Mouse (Mus musculus): ENCODE measurements around the gene Mrps24.

Gene Mrps24

DNA sequence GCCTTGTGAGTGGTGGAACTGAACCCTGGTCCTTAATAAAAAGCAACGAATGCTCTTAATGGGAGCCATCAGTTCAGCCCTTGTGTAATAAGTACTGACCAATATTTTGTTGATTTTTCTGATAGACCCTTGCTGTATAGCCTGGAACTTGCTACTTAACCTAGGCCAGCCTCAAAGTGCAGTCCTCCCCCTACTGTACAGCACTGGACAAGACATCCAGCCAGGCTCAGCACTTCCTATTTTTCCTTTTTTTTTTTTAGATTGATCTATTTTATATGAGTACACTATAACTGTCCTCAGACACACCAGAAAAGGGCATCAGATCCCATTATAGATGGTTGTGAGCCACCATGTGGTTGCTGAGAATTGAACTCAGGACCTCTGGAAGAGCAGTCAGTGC lies 12.1 kb downstream of the Mrps24 start:
- DNase-seq = no peak

DNA sequence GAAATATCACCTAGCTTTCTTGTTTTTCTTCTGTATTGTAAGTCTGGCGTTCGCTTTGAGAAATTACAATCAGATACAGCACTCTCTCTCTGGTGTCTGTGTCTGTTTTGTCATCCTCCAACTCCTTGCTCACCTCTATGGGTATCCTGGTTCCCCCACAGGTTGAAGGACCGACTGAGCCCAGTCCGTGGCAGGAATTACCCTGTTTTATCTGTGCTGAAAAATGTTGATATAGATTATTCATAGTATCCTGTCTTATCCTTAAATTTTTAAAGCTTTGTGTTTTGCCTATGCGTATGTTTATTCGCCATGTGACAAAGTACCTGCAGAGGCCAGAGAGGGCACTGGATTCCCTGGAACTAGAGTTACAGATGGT lies 12.5 kb downstream of the Mrps24 start:
- no peak for DNase-seq

DNA sequence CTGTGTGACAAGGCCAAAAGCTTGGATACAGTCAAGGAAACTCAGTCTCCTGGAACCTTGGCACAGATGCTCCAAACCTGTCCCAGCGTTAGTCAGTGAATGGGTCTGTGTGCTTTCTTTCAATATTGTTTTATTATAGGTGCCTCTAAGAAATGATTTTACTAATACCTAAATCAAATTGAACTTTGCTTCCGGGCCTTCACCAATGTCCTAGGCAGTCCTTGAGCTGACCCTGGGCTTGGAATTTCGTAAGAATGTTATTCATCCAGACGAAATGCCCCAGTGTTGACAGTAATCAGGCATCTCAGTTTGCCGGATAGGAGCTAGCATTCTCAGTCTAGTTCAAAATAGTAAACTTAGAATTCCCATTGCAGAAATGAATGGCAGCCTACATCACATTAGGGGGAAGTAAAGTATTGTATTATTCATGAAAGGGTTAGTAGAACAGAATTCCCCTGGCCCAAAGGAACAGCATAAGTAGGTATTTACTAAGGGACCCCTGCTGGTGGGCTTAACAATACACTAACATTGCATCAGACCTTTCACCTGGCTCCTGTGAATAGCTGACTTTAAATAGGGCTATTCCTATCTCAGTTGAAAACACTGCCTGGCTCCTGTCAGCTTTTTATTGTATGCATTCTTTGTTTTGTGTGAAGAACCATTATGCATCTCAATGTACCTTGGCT lies 13.1 kb downstream of the Mrps24 start:
- no peak for DNase-seq

DNA sequence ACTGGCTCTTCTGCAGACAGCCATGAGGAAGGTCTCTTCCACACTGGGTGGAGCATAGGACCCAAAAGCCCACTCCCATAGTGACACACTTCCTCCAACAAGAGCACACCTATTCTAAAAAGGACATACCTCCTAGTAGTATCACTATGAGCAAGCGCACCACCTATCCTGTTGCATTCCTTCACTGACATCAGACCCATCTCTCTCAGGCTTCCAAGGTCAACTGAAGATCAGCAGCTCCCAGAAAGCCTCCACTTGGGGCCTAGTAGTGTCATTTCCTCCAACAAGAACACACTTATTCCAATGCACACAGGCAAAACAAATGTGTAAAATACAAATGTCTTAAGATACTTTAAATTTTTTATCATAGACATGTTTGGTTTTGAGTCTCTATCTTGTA lies 13.7 kb downstream of the Mrps24 start:
- DNase-seq = no peak

DNA sequence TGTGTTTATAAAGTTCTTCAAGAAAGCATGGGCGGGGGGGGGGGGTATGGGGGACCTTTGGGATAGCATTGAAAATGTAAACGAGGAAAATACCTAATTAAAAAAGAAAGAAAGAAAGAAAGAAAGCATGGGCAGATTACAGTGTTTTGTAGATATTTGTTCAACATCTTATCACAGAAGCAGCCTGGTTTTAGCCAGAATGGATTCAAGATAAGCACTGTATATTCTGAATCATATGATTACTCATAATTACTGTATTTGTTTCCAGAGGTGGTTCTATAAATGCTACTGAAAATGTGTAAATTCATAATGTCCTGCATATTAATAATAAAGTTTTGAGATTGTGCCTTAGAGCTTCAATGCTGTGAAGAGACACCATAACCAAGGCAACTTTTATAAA lies 14.2 kb downstream of the Mrps24 start:
- no peak for DNase-seq

DNA sequence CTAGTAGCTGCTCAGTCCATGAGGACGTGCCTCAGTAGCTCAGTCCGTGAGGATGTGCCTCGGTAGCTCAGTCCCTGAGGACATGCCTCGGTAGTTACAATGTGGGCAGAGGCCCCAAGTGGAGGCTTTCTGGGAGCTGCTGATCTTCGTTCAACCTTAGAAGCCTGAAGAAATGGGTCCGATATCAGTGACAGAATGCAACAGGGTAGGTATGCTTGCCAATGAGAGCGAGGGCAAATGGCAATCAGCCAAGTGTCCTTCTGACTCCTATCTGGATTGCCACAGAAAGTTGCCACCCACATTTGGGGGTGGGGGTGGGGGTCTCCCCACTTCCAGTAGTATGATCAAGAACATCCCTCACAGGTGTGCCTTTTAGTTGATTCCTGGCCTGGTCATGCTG lies 14.7 kb downstream of the Mrps24 start:
- DNase-seq = no peak

DNA sequence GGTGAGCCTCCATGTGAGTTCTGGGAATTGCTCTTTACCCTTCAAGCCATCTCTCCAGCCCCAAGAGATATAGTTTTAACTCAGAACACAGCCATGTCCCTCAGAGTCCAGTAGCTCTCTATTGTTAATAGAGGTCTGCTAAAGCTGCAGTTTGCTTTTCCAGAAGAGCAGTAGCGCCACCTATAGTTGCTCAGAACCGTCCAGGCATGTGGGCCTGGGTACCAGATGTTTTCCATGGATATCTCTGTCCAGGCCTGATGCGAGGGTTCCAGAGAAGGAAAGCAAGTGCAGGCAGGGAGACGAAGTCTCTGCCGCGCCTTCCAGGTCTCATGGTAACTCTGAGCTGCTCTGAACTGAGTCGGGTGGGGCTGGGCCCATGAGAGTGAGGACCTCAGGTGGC lies 23.7 kb downstream of the Mrps24 start:
- DNase-seq = peak; percentile 37 to 61

DNA sequence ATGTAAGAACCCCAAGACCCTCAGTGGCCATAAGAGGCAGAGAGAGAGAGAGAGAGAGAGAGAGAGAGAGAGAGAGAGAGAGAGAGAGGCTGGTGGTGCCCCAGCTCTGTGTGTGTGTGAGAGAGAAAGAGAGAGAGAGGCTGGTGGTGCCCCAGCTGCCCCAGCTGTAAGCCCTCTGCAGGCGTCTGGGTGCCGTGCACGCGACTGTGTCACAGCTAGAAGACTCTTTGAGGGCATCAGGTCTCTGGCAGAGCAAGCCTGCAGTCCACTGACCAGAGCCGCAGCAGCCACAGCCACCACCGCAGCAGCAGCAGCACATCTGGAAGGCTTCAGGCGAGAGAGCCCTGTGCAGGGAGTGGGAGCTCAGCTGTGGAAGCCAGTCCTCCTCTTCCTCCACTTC lies 31.2 kb downstream of the Mrps24 start:
- DNase-seq = no peak

DNA sequence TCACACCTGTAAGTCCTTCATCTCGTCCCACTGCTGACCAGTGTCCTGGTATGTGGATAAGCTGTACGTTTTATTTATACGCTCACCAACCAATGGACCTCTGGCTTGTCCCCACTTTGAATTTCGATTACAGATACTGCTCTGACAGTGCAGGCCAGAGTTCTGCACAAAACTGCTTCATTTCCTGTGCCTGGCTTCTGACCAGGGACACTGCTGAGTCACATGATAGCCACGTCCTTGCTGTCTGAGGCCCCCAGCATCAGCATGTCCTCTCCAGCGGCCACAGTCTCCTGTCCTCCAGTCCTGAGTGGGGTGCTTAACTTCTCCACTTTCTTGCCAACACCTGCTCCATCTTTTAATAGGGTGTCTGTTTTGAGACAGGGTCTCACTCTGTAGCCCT lies 32.9 kb downstream of the Mrps24 start:
- no peak for DNase-seq

Measured in lung, postnatal 4 days (tissue).